Mouse (Mus musculus): Measurements from ENCODE around the gene Tshr.

DNA sequence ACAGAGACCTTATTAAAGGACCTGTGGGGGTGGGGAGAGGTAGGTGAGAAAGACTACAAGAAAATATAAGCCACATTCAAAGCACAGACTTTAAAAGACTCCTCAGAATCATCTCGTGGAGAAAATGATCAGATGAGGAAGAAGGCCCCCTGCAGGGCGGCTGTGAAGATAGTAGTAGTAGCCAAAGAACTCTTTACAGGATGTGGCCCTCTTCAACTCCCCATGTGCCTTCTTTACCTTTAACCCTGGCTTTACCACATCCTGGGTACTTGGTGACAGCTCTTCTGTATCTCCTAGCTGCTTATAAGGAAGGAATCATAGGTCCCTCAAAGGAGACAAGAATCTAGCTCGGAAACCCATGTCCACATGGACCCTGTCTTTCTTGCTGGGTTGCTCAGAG lies 139.3 kb downstream of the Tshr start:
- TF ChIP-seq CTCF (IDR thresholded peaks at IDR 0.05; ENCODE audit: extremely low read depth, insufficient read depth, insufficient read length, insufficient replicate concordance) (no peak), POLR2A (IDR thresholded peaks at IDR 0.05; ENCODE audit: low read depth, low read length) (no peak)

Data from spleen, adult 2 months (tissue).